Mouse (Mus musculus): Measurements from ENCODE around the gene Tmub2. TPM values are rescaled to one million over a fixed set of nuclear protein-coding genes. Genes with fewer than 3 reads are reported as not detected.
A peak's percentile ranks its signal among the peaks of the same experiment; 100 is the strongest.

Tmub2 gene
- polyA plus RNA-seq, 1 experiment from 2014 or later, result 73.4 TPM

DNA sequence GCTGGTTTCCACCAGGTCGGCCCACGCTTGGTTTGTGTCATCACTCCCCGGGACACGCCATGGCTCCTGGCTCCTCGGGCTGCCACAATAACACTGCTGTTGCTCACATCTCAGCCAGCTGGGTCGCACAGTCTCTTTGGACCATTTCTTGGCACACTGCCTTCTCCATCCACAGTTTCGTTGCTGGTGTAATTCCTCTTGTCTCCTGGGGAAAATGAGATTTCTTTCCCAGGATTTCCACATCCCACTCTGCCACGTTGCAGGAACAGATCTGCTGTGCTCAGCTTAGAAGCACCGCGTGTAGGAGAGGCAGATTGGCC is 35.9 kb downstream of the Tmub2 start:
- H3K9me3 ChIP-seq, result no peaks in the 10 kb centered on the region
- H3K9ac ChIP-seq (replicated peaks), result peak overlapping the region; percentile 99
- whole genome bisulfite sequencing, result 6% methylated on average over 10 of the region's 10 CpGs
- H3K36me3 ChIP-seq, result no peaks in the 10 kb centered on the region
- H3K27me3 ChIP-seq, result no peaks in the 10 kb centered on the region
- peak; percentile 27 for ATAC-seq (replicated peaks)
- peaks cover 19% of the 10 kb centered on the region for H3K4me1 ChIP-seq
- peak overlapping the region; percentile 100 for H3K27ac ChIP-seq (replicated peaks)
- peak overlapping the region; percentile 88 for H3K4me2 ChIP-seq (replicated peaks)
- peak overlapping the region; percentile 95 for H3K4me3 ChIP-seq

DNA sequence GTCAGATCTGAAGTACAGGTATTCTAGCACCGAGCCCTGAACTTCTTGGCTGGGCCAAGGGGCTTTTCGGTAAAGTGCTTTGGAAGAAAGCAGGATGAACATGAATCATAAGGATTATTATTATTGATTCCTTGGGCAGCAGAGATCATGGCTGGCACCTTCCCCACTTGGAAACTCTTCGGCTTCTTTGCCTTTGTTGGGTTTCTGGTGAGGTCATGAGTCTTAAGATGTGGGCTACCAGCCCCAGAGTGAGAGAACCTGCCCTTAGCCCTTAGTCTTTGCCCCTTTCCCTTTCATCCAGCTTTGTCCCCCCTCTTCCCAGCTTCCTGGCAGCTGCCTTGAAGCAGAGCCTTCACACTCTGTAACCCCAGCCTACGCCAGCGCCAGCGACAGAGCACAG is 37.2 kb downstream of the Tmub2 start:
- ATAC-seq (replicated peaks), result no peak
- Histone ChIP-seq H3K4me2 (replicated peaks) (no peak overlapping the region), H3K36me3 (no peaks in the 10 kb centered on the region), H3K4me3 (no peak overlapping the region), H3K27me3 (no peaks in the 10 kb centered on the region), H3K9ac (replicated peaks) (no peak overlapping the region), H3K4me1 (peaks cover 10% of the 10 kb centered on the region), H3K27ac (replicated peaks) (no peak overlapping the region), H3K9me3 (no peaks in the 10 kb centered on the region)
- WGBS, result 77% methylated on average over 6 of the region's 6 CpGs

- Histone ChIP-seq H3K4me3 (no peak overlapping the region), H3K4me2 (replicated peaks) (no peak overlapping the region), H3K36me3 (no peaks in the 10 kb centered on the region), H3K9ac (replicated peaks) (no peak overlapping the region), H3K9me3 (no peaks in the 10 kb centered on the region), H3K27me3 (no peaks in the 10 kb centered on the region), H3K4me1 (peaks cover 10% of the 10 kb centered on the region), H3K27ac (replicated peaks) (no peak overlapping the region)
- ATAC-seq (replicated peaks), result no peak
- 84% methylated on average over 1 of the region's 1 CpGs for WGBS
Measured at GRCm38 (mm10) chr11:102323516-102323915, 38.8 kb downstream of the Tmub2 start.

DNA sequence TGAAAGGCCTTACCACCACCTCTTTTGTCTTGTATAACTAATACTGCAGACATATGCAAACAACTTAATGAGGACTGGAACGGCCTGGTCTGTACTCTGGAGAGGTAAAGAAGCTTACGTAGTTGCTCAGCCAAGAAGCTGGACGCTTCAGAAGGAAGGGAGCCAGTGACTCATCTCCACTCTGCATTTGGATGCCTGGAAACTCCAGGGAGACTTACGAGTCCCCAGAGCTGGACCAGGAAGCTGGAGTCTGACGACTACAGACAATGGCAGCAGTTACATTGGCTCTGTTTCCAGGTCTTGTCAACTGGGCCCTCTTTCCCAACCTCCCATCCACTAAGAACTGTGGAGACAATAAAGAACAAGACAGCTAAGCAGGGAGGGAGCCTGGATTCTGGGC is 42.5 kb downstream of the Tmub2 start:
- 71% methylated on average over 5 of the region's 5 CpGs for WGBS
- Histone ChIP-seq H3K4me1 (no peaks in the 10 kb centered on the region), H3K27ac (replicated peaks) (no peak overlapping the region), H3K4me3 (no peak overlapping the region), H3K4me2 (replicated peaks) (no peak overlapping the region), H3K9me3 (no peaks in the 10 kb centered on the region), H3K36me3 (no peaks in the 10 kb centered on the region), H3K27me3 (no peaks in the 10 kb centered on the region), H3K9ac (replicated peaks) (no peak overlapping the region)
- no peak for ATAC-seq (replicated peaks)

GRCm38 (mm10) chr11:102327839-102328238 is 43.1 kb downstream of the Tmub2 start:
- no peak for ATAC-seq (replicated peaks)
- WGBS, result 88% methylated on average over 7 of the region's 7 CpGs

DNA sequence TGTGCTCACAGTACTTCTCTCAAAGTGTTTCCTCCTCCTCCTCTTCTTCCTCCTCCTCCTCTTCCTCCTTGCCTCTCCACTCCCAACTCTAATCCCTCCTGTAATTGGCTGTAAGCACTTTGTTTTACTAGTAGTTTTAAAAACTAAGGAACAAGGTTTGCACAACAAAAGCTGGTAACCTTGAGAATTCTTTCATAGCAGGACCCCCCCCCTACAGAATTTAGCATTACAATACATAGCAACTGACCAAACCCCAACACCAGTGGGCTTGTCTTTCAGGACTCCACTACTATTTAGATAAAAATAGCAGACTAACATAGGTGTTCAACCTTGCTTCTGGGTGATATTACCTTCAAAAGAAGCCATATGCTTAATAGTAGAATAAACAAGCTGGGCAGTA is 44.8 kb downstream of the Tmub2 start:
- Histone ChIP-seq H3K36me3 (no peaks in the 10 kb centered on the region), H3K4me3 (no peak overlapping the region), H3K4me2 (replicated peaks) (no peak overlapping the region), H3K9ac (replicated peaks) (no peak overlapping the region), H3K4me1 (no peaks in the 10 kb centered on the region), H3K27ac (replicated peaks) (no peak overlapping the region), H3K9me3 (no peaks in the 10 kb centered on the region), H3K27me3 (no peaks in the 10 kb centered on the region)
- ATAC-seq (replicated peaks), result no peak

More at GRCm38 (mm10) chr11:102327839-102328238, 43.1 kb downstream of the Tmub2 start:
- H3K4me2 ChIP-seq (replicated peaks), result no peak overlapping the region
- H3K4me1 ChIP-seq, result no peaks in the 10 kb centered on the region
- H3K9me3 ChIP-seq, result no peaks in the 10 kb centered on the region
- no peaks in the 10 kb centered on the region for H3K27me3 ChIP-seq
- H3K27ac ChIP-seq (replicated peaks), result no peak overlapping the region
- no peak overlapping the region for H3K9ac ChIP-seq (replicated peaks)
- no peaks in the 10 kb centered on the region for H3K36me3 ChIP-seq
- no peak overlapping the region for H3K4me3 ChIP-seq

- H3K4me3 ChIP-seq, result no peak overlapping the region
- no peaks in the 10 kb centered on the region for H3K9me3 ChIP-seq
- H3K36me3 ChIP-seq, result no peaks in the 10 kb centered on the region
- ATAC-seq (replicated peaks), result no peak
- H3K27me3 ChIP-seq, result no peaks in the 10 kb centered on the region
- WGBS, result 81% methylated on average over 3 of the region's 3 CpGs
- H3K4me1 ChIP-seq, result peaks cover 2% of the 10 kb centered on the region; the same call in 1 of the 2 replicates
- no peak overlapping the region for H3K27ac ChIP-seq (replicated peaks)
- no peak overlapping the region for H3K9ac ChIP-seq (replicated peaks)
- H3K4me2 ChIP-seq (replicated peaks), result no peak overlapping the region
Measured at GRCm38 (mm10) chr11:102330039-102330438, 45.3 kb downstream of the Tmub2 start.

- H3K4me2 ChIP-seq (replicated peaks), result no peak overlapping the region
- H3K4me3 ChIP-seq, result no peak overlapping the region
- H3K4me1 ChIP-seq, result peaks cover 6% of the 10 kb centered on the region
- no peak for ATAC-seq (replicated peaks)
- no peak overlapping the region for H3K9ac ChIP-seq (replicated peaks)
- H3K27ac ChIP-seq (replicated peaks), result no peak overlapping the region
- no peaks in the 10 kb centered on the region for H3K36me3 ChIP-seq
- H3K9me3 ChIP-seq, result no peaks in the 10 kb centered on the region
- no peaks in the 10 kb centered on the region for H3K27me3 ChIP-seq
- WGBS, result 52% methylated on average over 4 of the region's 4 CpGs
Measured at GRCm38 (mm10) chr11:102331806-102332205, 47.1 kb downstream of the Tmub2 start.

DNA sequence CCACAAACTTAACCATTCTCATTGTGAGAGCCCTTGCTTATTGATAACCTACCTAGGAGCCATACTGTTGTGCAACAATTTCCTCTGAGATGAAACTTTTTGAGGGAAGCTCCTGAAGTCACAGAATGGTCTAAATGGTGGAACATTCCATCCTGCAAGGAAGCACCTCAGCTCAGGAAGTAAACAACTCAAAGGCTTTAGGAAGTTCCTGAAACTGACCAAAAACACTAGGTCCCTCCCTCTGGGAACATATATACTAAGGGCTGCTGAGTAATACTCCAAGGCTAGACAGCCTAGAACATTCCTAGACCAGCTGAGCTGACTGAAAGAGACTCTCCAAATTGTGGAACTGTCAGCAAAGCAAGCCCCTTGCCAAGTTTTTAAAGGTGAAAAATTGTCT is 48.3 kb downstream of the Tmub2 start:
- no peak for ATAC-seq (replicated peaks)
- H3K4me2 ChIP-seq (replicated peaks), result no peak overlapping the region
- no peak overlapping the region for H3K9ac ChIP-seq (replicated peaks)
- H3K27me3 ChIP-seq, result no peaks in the 10 kb centered on the region
- no peaks in the 10 kb centered on the region for H3K36me3 ChIP-seq
- no peak overlapping the region for H3K4me3 ChIP-seq
- H3K27ac ChIP-seq (replicated peaks), result no peak overlapping the region
- no peaks in the 10 kb centered on the region for H3K9me3 ChIP-seq
- peaks cover 6% of the 10 kb centered on the region for H3K4me1 ChIP-seq

DNA sequence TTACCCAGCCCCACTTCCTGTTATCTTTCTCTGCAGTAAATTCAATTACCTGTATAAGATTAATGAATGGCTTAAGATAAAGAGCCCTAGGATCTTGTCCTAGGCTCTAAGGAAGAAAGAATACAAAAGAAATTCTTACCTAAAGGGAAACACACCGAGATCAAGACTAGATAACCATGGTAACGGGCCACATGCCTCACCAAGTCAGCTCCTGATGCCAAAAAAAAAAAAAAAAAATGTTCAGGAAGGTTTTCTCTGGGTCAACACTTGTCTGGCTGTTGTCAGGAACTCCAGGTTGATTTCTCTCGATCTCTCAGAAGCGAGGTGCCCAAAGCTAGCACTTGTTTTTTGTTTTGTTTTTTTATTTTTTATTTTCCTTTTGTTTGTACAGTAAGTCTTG is 49.3 kb downstream of the Tmub2 start:
- WGBS, result 53% methylated on average over 4 of the region's 4 CpGs
- Histone ChIP-seq H3K9me3 (no peaks in the 10 kb centered on the region), H3K27me3 (no peaks in the 10 kb centered on the region), H3K4me1 (peaks cover 12% of the 10 kb centered on the region), H3K9ac (replicated peaks) (no peak overlapping the region), H3K4me3 (no peak overlapping the region), H3K27ac (replicated peaks) (no peak overlapping the region), H3K36me3 (no peaks in the 10 kb centered on the region), H3K4me2 (replicated peaks) (no peak overlapping the region)
- ATAC-seq (replicated peaks), result no peak

- no peak for ATAC-seq (replicated peaks)
- Histone ChIP-seq H3K4me3 (no peak overlapping the region), H3K4me2 (replicated peaks) (no peak overlapping the region), H3K9ac (replicated peaks) (no peak overlapping the region), H3K27me3 (no peaks in the 10 kb centered on the region), H3K36me3 (no peaks in the 10 kb centered on the region), H3K27ac (replicated peaks) (no peak overlapping the region), H3K4me1 (peaks cover 17% of the 10 kb centered on the region), H3K9me3 (no peaks in the 10 kb centered on the region)
- WGBS, result 34% methylated on average over 9 of the region's 9 CpGs
Measured at GRCm38 (mm10) chr11:102334973-102335700, 50.4 kb downstream of the Tmub2 start.

DNA sequence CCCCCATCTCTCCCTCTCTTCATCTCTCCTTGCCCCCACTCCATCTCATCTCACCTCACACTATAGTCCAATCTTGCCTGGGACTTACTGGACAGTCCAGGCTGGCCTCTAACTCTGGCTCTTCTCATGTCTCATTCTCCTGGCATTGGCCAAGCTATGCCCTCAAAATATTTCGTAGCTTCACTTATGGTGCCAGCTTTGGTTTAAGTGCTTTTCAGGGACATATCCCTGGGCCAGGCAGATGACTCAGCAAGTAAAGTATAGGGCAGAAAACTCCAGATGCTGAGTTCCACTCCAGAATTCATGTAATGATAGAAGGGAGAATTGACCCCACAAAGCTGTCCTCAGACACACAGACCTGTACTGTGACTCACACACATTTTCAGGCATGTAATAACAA is 51.5 kb downstream of the Tmub2 start:
- no peak for ATAC-seq (replicated peaks)
- Histone ChIP-seq H3K9ac (replicated peaks) (no peak overlapping the region), H3K4me2 (replicated peaks) (no peak overlapping the region), H3K4me3 (no peak overlapping the region), H3K36me3 (no peaks in the 10 kb centered on the region), H3K4me1 (peaks cover 17% of the 10 kb centered on the region), H3K27ac (replicated peaks) (no peak overlapping the region), H3K27me3 (no peaks in the 10 kb centered on the region), H3K9me3 (no peaks in the 10 kb centered on the region)
- 82% methylated on average over 1 of the region's 1 CpGs for WGBS

GRCm38 (mm10) chr11:102337921-102338320 is 53.2 kb downstream of the Tmub2 start:
- H3K4me2 ChIP-seq (replicated peaks), result no peak overlapping the region
- H3K9ac ChIP-seq (replicated peaks), result no peak overlapping the region
- WGBS, result 79% methylated on average over 1 of the region's 1 CpGs
- H3K36me3 ChIP-seq, result no peaks in the 10 kb centered on the region
- no peak overlapping the region for H3K4me3 ChIP-seq
- no peak for ATAC-seq (replicated peaks)
- H3K4me1 ChIP-seq, result peaks cover 17% of the 10 kb centered on the region
- no peaks in the 10 kb centered on the region for H3K27me3 ChIP-seq
- H3K9me3 ChIP-seq, result no peaks in the 10 kb centered on the region
- no peak overlapping the region for H3K27ac ChIP-seq (replicated peaks)
